8 mouse cellular contexts compared by ENCODE assay signal in the genomic region with DNA sequence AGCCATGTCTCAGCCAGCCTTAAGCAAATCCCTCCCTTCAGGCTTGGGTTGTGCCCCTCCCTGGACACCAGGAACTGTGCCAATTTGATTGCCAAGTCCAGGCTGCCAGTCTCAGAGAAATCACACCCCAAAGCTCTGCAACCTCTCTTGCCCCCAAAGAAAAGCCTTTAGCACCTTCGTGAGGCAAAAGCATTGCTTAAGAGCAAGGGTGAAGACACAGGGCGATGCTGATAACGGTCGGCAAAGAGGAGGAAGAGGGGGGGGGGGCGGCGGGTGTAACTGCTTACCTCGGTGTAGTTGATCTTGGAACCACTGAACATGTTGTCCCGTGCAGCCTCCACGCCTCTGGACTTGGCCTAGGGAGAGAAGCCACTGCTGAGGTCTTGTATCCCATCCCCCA. TPM values are rescaled to one million over a fixed set of nuclear protein-coding genes. Genes with fewer than 3 reads are reported as not detected.
DNase-seq lines count a peak whose midpoint lies in the region; ATAC-seq lines count a peak whose summit lies in the region.

No protein-coding gene starts in this region.

- H3K9me3 ChIP-seq in forebrain, embryonic 15.5 days = no peaks in the 10 kb centered on the region
- no peaks in the 10 kb centered on the region for H3K9me3 ChIP-seq in limb, embryonic 13.5 days
- H3K9me3 ChIP-seq in midbrain, embryonic 16.5 days (replicated peaks; ENCODE audit: control insufficient read depth, low read length, poor library complexity, severe bottlenecking) = no peaks in the 10 kb centered on the region

- 58% methylated on average over 9 of the region's 9 CpGs for WGBS in forebrain, embryonic 15.5 days
- WGBS in limb, embryonic 13.5 days = 61% methylated on average over 8 of the region's 9 CpGs
- 74% methylated on average over 8 of the region's 9 CpGs for WGBS in midbrain, embryonic 16.5 days

- H3K4me3 ChIP-seq in forebrain, embryonic 15.5 days = no peak overlapping the region
- peak overlapping the region; percentile 79 for H3K4me3 ChIP-seq in limb, embryonic 13.5 days
- H3K4me3 ChIP-seq in midbrain, embryonic 16.5 days (ENCODE audit: low read depth, low read length) = peak overlapping the region; percentile 51; the same call in 1 of the 2 replicates

- H3K4me1 ChIP-seq in forebrain, embryonic 15.5 days = peaks cover 21% of the 10 kb centered on the region
- peaks cover 42% of the 10 kb centered on the region for H3K4me1 ChIP-seq in limb, embryonic 13.5 days
- H3K4me1 ChIP-seq in midbrain, embryonic 16.5 days (ENCODE audit: control insufficient read depth, insufficient read depth, low read length) = peaks cover 25% of the 10 kb centered on the region

- 0 out of 2 replicates have a peak overlapping the region, but pooled peaks have one; percentile 2 for H3K9ac ChIP-seq in forebrain, embryonic 15.5 days (replicated peaks)
- H3K9ac ChIP-seq in limb, embryonic 13.5 days = peak overlapping the region; percentile 82
- no peak overlapping the region for H3K9ac ChIP-seq in midbrain, embryonic 16.5 days (ENCODE audit: low read depth, low read length)

- H3K27ac ChIP-seq in forebrain, embryonic 15.5 days (replicated peaks) = no peak overlapping the region
- H3K27ac ChIP-seq in limb, embryonic 13.5 days = no peak overlapping the region
- no peak overlapping the region for H3K27ac ChIP-seq in midbrain, embryonic 16.5 days (ENCODE audit: low read length)

- no peak for ATAC-seq in forebrain, embryonic 15.5 days (replicated peaks)
- no peak for ATAC-seq in limb, embryonic 13.5 days (ENCODE audit: low FRiP score, low read depth)
- ATAC-seq in midbrain, embryonic 16.5 days = no peak

- peak overlapping the region; percentile 76 for H3K4me2 ChIP-seq in forebrain, embryonic 15.5 days (replicated peaks)
- peak overlapping the region; percentile 92 for H3K4me2 ChIP-seq in limb, embryonic 13.5 days (replicated peaks)
- peak overlapping the region; percentile 71 for H3K4me2 ChIP-seq in midbrain, embryonic 16.5 days (ENCODE audit: low read length)

- no peaks in the 10 kb centered on the region for H3K27me3 ChIP-seq in forebrain, embryonic 15.5 days
- H3K27me3 ChIP-seq in limb, embryonic 13.5 days = no peaks in the 10 kb centered on the region
- no peaks in the 10 kb centered on the region for H3K27me3 ChIP-seq in midbrain, embryonic 16.5 days (ENCODE audit: control insufficient read depth, insufficient read depth, low read depth, low read length)

- H3K36me3 ChIP-seq in forebrain, embryonic 15.5 days = peaks cover 10% of the 10 kb centered on the region
- H3K36me3 ChIP-seq in limb, embryonic 13.5 days = peaks cover 50% of the 10 kb centered on the region
- peaks cover 3% of the 10 kb centered on the region for H3K36me3 ChIP-seq in midbrain, embryonic 16.5 days (ENCODE audit: control insufficient read depth, insufficient read depth, low read length)

- DNase-seq in gastrocnemius, adult 18-20 months (ENCODE audit: low spot score) = peak; percentile 62
- DNase-seq in gastrocnemius, postnatal 4 days (ENCODE audit: low spot score in 2 of 2) = no peak
- peak; percentile 21 for DNase-seq in Muller cell, postnatal 12 days (ENCODE audit: inconsistent ontology term)
- no peak for DNase-seq in embryo, embryonic 10.5 days (ENCODE audit: low spot score)
- DNase-seq in thymus, postnatal 4 days = no peak

RNA-seq across cellular contexts. Expression of a gene that starts 1.5 kb away (rescaled TPM):
- 100 to 1,000 TPM; 946 to 968 TPM for total RNA-seq in gastrocnemius, adult 18-20 months (2021)
- 100 to 1,000 TPM; 799 to 899 TPM for total RNA-seq in gastrocnemius, postnatal 4 days (2021)
- 173 and 180 TPM in 2 replicates for polyA plus RNA-seq in forebrain, embryonic 15.5 days (2015; fragmentation: Nextera tagmentation; extraction: Ambion mirVana)
- 268 and 277 TPM in 2 replicates for polyA plus RNA-seq in limb, embryonic 13.5 days (2015; fragmentation: Nextera tagmentation; extraction: Ambion mirVana)
- 272 and 297 TPM in 2 replicates for polyA plus RNA-seq in midbrain, embryonic 16.5 days (2015; fragmentation: Nextera tagmentation; extraction: Ambion mirVana)

RNA-seq across cellular contexts. Expression of a gene that starts 22.2 kb away (rescaled TPM):
- not detected for total RNA-seq in gastrocnemius, adult 18-20 months (2021)
- total RNA-seq in gastrocnemius, postnatal 4 days (2021) = not detected
- polyA plus RNA-seq in forebrain, embryonic 15.5 days (2015; fragmentation: Nextera tagmentation; extraction: Ambion mirVana) = not detected in 2 replicates
- 0.53 TPM in 1 of 2 replicates, not detected in the other for polyA plus RNA-seq in limb, embryonic 13.5 days (2015; fragmentation: Nextera tagmentation; extraction: Ambion mirVana)
- polyA plus RNA-seq in midbrain, embryonic 16.5 days (2015; fragmentation: Nextera tagmentation; extraction: Ambion mirVana) = not detected in 2 replicates

RNA-seq across cellular contexts. Expression of a gene that starts 32.2 kb away (rescaled TPM):
- 10 to 100 TPM; 13.7 to 15.0 TPM for total RNA-seq in gastrocnemius, adult 18-20 months (2021)
- 10 to 100 TPM; 22.6 to 23.8 TPM for total RNA-seq in gastrocnemius, postnatal 4 days (2021)
- polyA plus RNA-seq in forebrain, embryonic 15.5 days (2015; fragmentation: Nextera tagmentation; extraction: Ambion mirVana) = 78.1 and 80.6 TPM in 2 replicates
- 69.0 and 73.2 TPM in 2 replicates for polyA plus RNA-seq in limb, embryonic 13.5 days (2015; fragmentation: Nextera tagmentation; extraction: Ambion mirVana)
- polyA plus RNA-seq in midbrain, embryonic 16.5 days (2015; fragmentation: Nextera tagmentation; extraction: Ambion mirVana) = 76.9 and 84.3 TPM in 2 replicates

RNA-seq across cellular contexts. Expression of a gene that starts 59.2 kb away (rescaled TPM):
- 10 to 100 TPM; 32.8 to 37.1 TPM for total RNA-seq in gastrocnemius, adult 18-20 months (2021)
- total RNA-seq in gastrocnemius, postnatal 4 days (2021) = 10 to 100 TPM; 66.8 to 78.1 TPM
- polyA plus RNA-seq in forebrain, embryonic 15.5 days (2015; fragmentation: Nextera tagmentation; extraction: Ambion mirVana) = 202 and 208 TPM in 2 replicates
- 230 and 232 TPM in 2 replicates for polyA plus RNA-seq in limb, embryonic 13.5 days (2015; fragmentation: Nextera tagmentation; extraction: Ambion mirVana)
- polyA plus RNA-seq in midbrain, embryonic 16.5 days (2015; fragmentation: Nextera tagmentation; extraction: Ambion mirVana) = 163 and 172 TPM in 2 replicates

Comparison
In these comparisons a context has a peak if more than half of its experiments do, and no peak if none do; other contexts are left out.
1. DNase-seq: peak in gastrocnemius, adult 18-20 months (single experiment) and Muller cell, postnatal 12 days (single experiment); none in gastrocnemius, postnatal 4 days (0 of 2), embryo, embryonic 10.5 days (single experiment) and thymus, postnatal 4 days (single experiment).
2. Peak in every context shown above with its lines, with median percentiles within 50 percentile points of each other: H3K4me2 ChIP-seq.